Mouse (Mus musculus): ENCODE measurements around the gene Ehd1.

Gene Ehd1

DNA sequence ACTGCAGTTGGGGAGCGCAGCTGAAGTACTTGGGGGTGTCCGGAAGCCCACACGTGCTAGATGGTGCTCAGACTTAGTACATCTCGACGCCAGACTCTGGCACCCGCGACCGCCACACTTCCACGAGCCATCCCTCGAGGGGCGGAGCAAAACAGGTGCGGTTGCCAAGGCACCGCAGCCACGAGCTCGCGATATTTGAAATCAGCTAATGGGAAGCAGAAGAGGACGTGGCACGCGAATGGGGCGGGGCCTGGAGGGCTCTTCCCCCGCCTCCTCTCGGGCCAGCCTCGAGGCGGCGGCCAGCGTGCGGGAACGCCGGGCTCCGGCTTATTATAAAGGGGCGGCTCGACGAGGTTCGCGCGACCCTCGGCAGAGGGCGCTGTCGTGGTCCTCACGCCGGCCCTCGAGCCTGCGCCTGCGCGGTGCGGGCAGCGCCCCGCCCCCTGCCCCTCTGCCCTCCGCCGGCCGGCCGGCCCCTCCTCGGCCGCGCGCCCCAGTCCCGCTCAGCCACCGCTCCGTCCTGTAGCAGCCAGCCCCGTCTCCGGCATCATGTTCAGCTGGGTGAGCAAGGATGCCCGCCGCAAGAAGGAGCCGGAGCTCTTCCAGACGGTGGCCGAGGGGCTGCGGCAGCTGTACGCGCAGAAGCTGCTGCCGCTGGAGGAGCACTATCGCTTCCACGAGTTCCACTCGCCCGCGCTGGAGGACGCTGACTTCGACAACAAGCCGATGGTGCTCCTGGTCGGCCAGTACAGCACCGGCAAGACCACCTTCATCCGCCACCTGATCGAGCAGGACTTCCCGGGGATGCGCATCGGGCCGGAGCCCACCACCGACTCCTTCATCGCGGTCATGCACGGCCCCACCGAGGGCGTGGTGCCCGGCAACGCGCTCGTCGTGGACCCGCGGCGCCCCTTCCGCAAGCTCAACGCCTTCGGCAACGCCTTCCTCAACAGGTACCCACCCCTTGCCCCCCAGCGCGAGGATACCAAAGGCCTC is at the start of gene Ehd1:
Ehd1 (plus strand) TSS at position 300 of the 996 bp plus-strand sequence.
- peak; percentile 94 for DNase-seq (ENCODE audit: low spot score in 2 of 2)

GRCm38 (mm10) chr19:6226763-6227162 is 49.8 kb upstream of the Ehd1 start:
- no peak for DNase-seq (ENCODE audit: low spot score in 2 of 2)

DNA sequence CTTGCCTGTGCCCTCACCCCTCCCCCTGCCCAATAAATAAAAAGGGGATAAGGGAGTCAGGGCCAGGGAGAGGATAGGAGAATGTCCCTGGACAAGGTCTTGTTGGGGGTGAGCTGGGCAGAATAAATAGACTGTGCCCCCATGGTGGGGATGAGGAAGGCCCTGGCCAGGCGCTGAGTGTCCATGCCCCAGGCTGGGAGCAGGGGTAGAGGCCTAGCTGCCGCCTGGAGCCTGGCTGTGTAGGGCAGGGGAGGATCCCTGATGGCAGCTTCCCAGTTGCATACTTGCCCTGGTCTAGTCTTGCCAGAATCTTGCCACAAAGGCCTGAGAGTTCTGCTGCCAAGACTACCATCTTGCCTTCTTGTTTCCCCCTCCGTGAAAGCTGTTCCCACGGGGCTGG is 48.7 kb upstream of the Ehd1 start:
- no peak for DNase-seq (ENCODE audit: low spot score in 2 of 2)

DNA sequence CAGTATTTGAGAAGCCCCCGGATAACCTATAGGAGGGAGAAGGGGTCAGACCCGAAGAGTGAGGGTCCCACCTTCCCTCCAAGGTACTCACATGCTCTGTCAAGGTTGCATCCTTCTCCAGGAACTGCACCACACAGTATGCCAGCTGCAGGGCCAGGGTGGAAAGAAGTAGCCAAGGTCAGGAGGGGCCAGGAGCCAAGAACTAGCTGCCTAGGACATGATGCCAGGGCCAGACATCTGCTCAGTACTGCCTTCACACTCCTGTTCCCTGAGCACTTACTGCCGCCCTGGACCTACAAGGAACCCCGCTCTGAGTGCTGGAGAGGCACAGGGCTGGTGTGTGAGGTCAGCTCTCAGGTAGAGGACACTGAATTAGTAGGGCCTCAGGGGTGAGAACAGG is 46.1 kb upstream of the Ehd1 start:
- no peak for DNase-seq (ENCODE audit: low spot score in 2 of 2)

- no peak for DNase-seq (ENCODE audit: low spot score in 2 of 2)
These were observed 45.5 kb upstream of the Ehd1 start for GRCm38 (mm10) chr19:6231036-6231435.

- no peak for DNase-seq (ENCODE audit: low spot score in 2 of 2)
These were observed 42.9 kb upstream of the Ehd1 start for GRCm38 (mm10) chr19:6233647-6234046.

- no peak for DNase-seq (ENCODE audit: low spot score in 2 of 2)
These were observed 42.0 kb upstream of the Ehd1 start for GRCm38 (mm10) chr19:6234337-6235083.

GRCm38 (mm10) chr19:6235084-6236052 is 41.2 kb upstream of the Ehd1 start, which contains the start of gene Ppp2r5b:
TSS of gene Ppp2r5b (minus strand) at chr19:6235872.
- peak; percentile 93 for DNase-seq (ENCODE audit: low spot score in 2 of 2)

DNA sequence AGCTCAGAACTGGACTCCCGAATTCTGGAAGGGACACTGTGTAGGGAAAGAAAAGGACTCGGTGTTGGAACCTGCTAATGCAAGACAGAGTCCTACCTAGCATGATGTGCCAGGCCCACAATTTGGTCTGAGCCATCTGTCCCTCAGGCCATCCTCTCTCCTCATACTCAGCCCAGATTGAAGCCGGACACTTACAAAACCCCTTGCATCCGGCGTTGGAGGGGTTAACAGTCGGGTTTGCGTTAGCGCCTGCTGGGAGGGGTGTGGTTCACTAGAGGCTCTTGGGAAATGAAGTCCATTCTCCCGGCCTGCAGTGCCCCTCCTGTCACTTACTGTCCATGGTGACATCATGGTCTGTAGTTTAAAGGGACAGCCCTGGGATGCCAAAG is 40.5 kb upstream of the Ehd1 start:
- DNase-seq (ENCODE audit: low spot score in 2 of 2) = peak; percentile 87 to 89

- DNase-seq (ENCODE audit: low spot score in 2 of 2) = no peak
These were observed 39.7 kb upstream of the Ehd1 start for GRCm38 (mm10) chr19:6236842-6237241.

DNA sequence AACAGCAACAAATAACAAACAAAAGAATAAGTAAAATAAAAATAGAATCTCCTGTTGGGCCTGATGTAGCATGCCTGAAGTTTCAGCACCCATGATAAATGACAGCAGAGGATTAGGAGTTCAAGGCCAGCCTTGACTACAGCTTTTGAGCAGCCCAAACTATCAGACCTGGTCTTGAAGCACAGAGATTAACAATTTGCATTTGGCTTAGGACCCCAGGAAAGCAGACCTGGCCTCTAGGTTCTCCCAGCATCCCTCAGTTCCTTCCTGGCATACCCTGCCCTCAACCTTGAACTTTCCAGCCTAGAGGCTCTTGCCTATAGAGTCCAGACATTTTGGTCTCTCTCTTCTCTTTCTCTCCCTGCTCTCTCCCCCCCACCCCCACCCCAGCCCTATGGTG is 37.8 kb upstream of the Ehd1 start:
- no peak for DNase-seq (ENCODE audit: low spot score in 2 of 2)

DNA sequence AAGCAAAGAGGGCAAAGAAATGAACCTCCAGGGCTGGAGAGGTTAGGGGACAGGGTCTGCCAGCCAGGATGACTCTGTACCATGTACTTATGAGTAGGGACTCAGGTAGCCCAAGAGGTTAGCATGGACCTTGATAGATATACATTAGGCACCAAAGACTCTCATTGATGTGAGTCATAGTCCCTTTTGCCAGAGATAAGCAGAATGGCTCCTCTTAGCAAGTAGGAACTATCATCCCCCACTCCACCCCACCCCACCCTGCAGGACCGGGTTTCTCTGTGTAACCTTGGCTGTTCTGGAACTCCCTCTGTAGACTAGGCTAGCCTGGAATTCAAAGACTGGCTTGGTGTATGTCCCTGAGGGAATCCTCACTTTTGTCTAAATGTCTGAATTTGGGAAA is 36.4 kb upstream of the Ehd1 start:
- DNase-seq (ENCODE audit: low spot score in 2 of 2) = no peak

DNA sequence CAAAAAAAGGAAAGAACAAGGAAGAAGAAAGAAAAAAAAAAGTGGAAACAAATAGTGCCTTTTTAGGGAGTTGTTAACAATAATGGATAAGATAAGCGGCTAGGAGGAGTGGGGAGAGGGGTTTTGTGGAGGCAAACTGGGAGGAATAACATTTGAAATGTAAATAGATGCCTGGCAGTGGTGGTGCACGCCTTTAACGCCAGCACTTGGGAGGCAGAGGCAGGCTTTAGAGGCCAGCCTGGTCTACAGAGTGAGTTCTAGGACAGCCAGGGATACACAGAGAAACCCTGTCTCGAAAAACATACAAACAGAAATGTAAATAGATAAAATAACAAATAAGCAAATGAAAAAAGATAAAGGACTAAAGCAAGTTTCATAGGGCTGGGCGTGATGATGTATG is 35.8 kb upstream of the Ehd1 start:
- no peak for DNase-seq (ENCODE audit: low spot score in 2 of 2)

DNA sequence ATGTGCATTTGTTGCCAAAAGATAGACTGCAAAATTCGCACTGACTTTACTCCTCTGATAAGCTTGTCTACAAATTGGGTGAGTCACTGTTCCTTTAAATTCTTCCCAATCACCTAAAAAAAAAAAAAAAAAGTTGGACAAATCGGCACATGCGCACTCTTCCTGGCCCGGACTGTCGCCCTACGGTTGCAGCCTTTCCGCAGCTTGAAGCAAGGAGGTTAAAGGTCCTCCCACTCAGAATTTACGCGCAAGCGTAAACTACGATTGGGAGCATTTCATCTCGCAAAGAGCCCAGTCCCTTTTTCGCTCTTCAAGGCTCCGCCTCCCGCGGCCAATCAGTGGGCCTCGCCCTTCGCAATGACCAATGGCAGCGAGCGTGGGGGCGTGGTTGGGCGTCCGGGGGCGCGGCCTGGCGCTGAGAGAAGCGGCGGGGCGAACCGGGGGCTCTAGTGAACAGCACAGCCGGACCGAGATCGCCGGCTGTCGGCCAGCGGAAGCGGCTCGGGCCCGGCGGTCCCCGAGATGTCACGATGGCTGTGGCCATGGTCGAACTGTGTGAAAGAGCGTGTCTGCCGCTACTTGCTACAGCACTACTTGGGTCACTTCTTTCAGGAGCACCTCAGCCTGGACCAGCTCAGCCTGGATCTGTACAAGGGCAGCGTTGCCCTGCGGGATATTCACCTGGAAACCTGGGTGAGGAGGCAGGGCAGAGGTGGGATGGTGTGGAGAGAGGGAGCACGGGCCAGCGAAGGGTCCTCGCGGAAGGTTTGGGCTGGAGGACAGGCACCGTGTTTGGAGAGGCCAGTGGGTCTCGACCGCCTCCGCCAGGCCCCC is 35.0 kb upstream of the Ehd1 start, which contains the start of gene Atg2a:
Atg2a (plus strand) TSS at position 395 of the 834 bp plus-strand sequence.
- peak; percentile 97 to 98 for DNase-seq (ENCODE audit: low spot score in 2 of 2)

GRCm38 (mm10) chr19:6242281-6242680 is 34.2 kb upstream of the Ehd1 start:
- no peak for DNase-seq (ENCODE audit: low spot score in 2 of 2)

- DNase-seq (ENCODE audit: low spot score in 2 of 2) = no peak
These were observed 33.3 kb upstream of the Ehd1 start for GRCm38 (mm10) chr19:6243226-6243625.

DNA sequence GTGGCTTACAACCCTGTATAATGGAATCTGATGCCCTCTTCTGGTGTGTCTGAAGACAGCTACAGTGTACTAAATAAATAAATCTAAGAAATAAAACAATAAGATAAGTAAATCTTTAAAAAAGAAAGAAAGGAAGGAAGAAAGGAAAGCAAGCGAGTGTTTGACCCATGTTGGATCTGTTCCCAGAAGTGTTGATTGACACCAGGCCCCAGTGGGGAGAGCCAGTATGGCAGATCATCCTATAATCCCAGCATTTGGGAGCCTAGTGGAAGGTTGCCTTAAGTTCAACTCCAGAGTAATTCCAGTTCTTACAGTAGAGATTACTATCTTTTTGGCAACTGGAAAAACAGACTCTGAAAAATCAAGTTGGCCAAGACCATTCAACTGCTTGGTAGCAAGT is 30.7 kb upstream of the Ehd1 start:
- DNase-seq (ENCODE audit: low spot score in 2 of 2) = no peak

- DNase-seq (ENCODE audit: low spot score in 2 of 2) = no peak
These were observed 28.8 kb upstream of the Ehd1 start for GRCm38 (mm10) chr19:6247526-6248300.

DNA sequence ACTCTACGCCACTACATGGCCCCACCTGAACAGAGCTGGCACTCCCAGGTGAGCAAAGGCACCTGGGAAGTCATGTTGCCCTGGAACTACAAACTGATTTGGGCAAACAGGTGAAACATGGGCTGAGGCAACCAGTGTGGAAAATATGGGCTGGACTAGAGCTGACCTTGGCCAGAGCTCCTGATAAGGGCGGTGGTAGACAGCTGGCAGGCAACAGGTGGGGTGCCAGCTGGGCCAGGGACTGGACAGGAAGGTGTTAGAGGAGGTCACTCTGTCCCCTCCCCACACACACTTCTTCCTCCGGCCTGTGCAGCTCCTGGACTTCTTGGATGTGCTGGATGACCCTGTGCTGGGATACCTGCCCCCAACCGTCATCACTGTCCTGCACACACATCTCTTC is 23.5 kb upstream of the Ehd1 start:
- no peak for DNase-seq (ENCODE audit: low spot score in 2 of 2)

DNA sequence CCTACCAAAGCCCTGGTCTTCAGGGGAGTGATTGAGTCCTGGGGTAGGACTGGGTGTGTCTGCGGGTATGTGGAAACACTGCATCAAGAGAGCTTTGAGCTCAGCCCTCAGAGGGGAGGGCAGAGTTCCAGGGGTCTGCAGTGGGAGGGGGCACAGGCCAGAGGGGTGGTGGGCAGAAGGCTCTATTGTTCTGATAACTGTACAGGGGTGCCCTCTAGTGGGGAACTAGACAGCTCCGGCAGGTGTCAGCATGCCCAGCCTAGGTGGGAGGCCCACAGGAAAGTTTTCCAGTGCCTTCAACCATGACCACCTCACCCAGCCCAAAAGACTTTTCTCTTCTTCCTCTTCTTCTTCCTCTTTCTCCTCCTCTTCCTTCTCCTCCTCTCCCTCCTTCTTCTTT is 16.1 kb upstream of the Ehd1 start:
- no peak for DNase-seq (ENCODE audit: low spot score in 2 of 2)
